Mouse (Mus musculus) heart, adult 11 months (tissue): ENCODE results near the gene Nek9.

ENCODE experiments used
- DNase-seq: peaks from one replicate; pipeline ENCODE4 v3.0.0; 2022

The Nek9 gene

GRCm38 (mm10) chr12:85346374-85346773 is 7.2 kb upstream of the Nek9 start:
- peak; percentile 91 for DNase-seq

GRCm38 (mm10) chr12:85345559-85345958 is 6.4 kb upstream of the Nek9 start:
- DNase-seq = no peak

- DNase-seq = no peak
Observed at GRCm38 (mm10) chr12:85344252-85344651, 5.1 kb upstream of the Nek9 start.

GRCm38 (mm10) chr12:85342310-85342709 is 3.1 kb upstream of the Nek9 start:
- DNase-seq = peak; percentile 86

- DNase-seq = no peak
Observed at GRCm38 (mm10) chr12:85341131-85341530, 2.0 kb upstream of the Nek9 start.

- no peak for DNase-seq
Observed at GRCm38 (mm10) chr12:85339947-85340346, 785 bp upstream of the Nek9 start.

- DNase-seq = no peak
Observed at GRCm38 (mm10) chr12:85338815-85339214, 347 bp downstream of the Nek9 start.

GRCm38 (mm10) chr12:85337567-85338311 is 1.4 kb downstream of the Nek9 start:
- no peak for DNase-seq

- no peak for DNase-seq
Observed at GRCm38 (mm10) chr12:85330153-85330552, 9.0 kb downstream of the Nek9 start.

GRCm38 (mm10) chr12:85308651-85309050 is 30.5 kb downstream of the Nek9 start:
- DNase-seq = no peak

- peak; percentile 97 for DNase-seq
Observed at GRCm38 (mm10) chr12:85305247-85305892, 33.8 kb downstream of the Nek9 start.

GRCm38 (mm10) chr12:85304725-85305124 is 34.4 kb downstream of the Nek9 start:
- DNase-seq = no peak

GRCm38 (mm10) chr12:85303256-85303655 is 35.9 kb downstream of the Nek9 start:
- DNase-seq = no peak

- no peak for DNase-seq
Observed at GRCm38 (mm10) chr12:85298835-85299180, 40.4 kb downstream of the Nek9 start.

GRCm38 (mm10) chr12:85298127-85298834 is 40.9 kb downstream of the Nek9 start:
- DNase-seq = no peak

- peak; percentile 81 for DNase-seq
Observed at GRCm38 (mm10) chr12:85297345-85297997, 41.7 kb downstream of the Nek9 start.

GRCm38 (mm10) chr12:85296915-85297314 is 42.2 kb downstream of the Nek9 start:
- peak; percentile 81 for DNase-seq

GRCm38 (mm10) chr12:85295506-85295905 is 43.7 kb downstream of the Nek9 start:
- DNase-seq = no peak

- no peak for DNase-seq
Observed at GRCm38 (mm10) chr12:85292906-85293305, 46.3 kb downstream of the Nek9 start.

GRCm38 (mm10) chr12:85292288-85292687 is 46.9 kb downstream of the Nek9 start:
- DNase-seq = no peak

- no peak for DNase-seq
Observed at GRCm38 (mm10) chr12:85291541-85291940, 47.6 kb downstream of the Nek9 start.

GRCm38 (mm10) chr12:85290633-85291032 is 48.5 kb downstream of the Nek9 start:
- DNase-seq = peak; percentile 83
